Mouse (Mus musculus) liver, adult 2 months (tissue): ENCODE results near the gene 2610507B11Rik. TPM values are rescaled to one million over a fixed set of nuclear protein-coding genes. Genes with fewer than 3 reads are reported as not detected.

Experiments used
- DNase-seq: peaks from one replicate; pipeline ENCODE4 v3.0.0-alpha.2; 2011; ENCODE audit warnings: low read depth, low spot score; ENCODE audit errors: extremely low read depth
- H3K27ac ChIP-seq: fragments of 200-500 bp; replicated peaks from 2 replicates; pipeline ENCODE4 v1.5.1; 2012; ENCODE audit warnings: low read depth, mild to moderate bottlenecking, control low read depth, inconsistent platforms, low read length; ENCODE audit not compliant: insufficient read depth
- H3K27me3 ChIP-seq: fragments of 200-500 bp; 2 replicates; pipeline ENCODE4 v1.6.1; 2012; ENCODE audit warnings: mild to moderate bottlenecking, moderate library complexity, low read length, inconsistent platforms; ENCODE audit not compliant: control insufficient read depth, insufficient read depth
- H3K36me3 ChIP-seq: fragments of 200-500 bp; 2 replicates; pipeline ENCODE4 v1.6.1; 2012; ENCODE audit warnings: low read length, inconsistent platforms; ENCODE audit not compliant: control insufficient read depth, insufficient read depth
- H3K4me1 ChIP-seq: fragments of 200-500 bp; 2 replicates; pipeline ENCODE4 v1.6.1; 2011; ENCODE audit warnings: low read length; ENCODE audit not compliant: control insufficient read depth, insufficient read depth
- H3K4me3 ChIP-seq: fragments of 200-500 bp; 2 replicates; pipeline ENCODE4 v1.5.1; 2011; ENCODE audit warnings: low read depth, mild to moderate bottlenecking, control low read depth, low read length, moderate library complexity; ENCODE audit not compliant: insufficient read depth
- H3K79me2 ChIP-seq: fragments of 200-500 bp; 2 replicates; pipeline ENCODE4 v1.6.1; 2012; ENCODE audit warnings: inconsistent platforms, mild to moderate bottlenecking, low read length, moderate library complexity; ENCODE audit not compliant: control insufficient read depth, insufficient read depth
- H3K9ac ChIP-seq: fragments of 200-500 bp; 2 replicates; pipeline ENCODE4 v1.6.1; 2012; ENCODE audit warnings: low read depth, mild to moderate bottlenecking, control low read depth, inconsistent platforms, low read length
- CTCF ChIP-seq: fragments of 200-500 bp; IDR thresholded peaks from 2 replicates; pipeline ENCODE4 v1.5.1; 2011; ENCODE audit warnings: low read depth, low read length, control low read depth
- POLR2A ChIP-seq: fragments of 200-500 bp; IDR thresholded peaks from 2 replicates; pipeline ENCODE4 v1.6.1; 2011; ENCODE audit warnings: low read length, control low read depth; ENCODE audit not compliant: insufficient read depth; ENCODE audit errors: extremely low read depth
- WGBS: fragments of 180-500 bp; shearing (Covaris S2); methylation state at CpG from one replicate; pipeline ENCODE4 v1.1.7; 2018; 5-methylcytosine and 5-hydroxymethylcytosine counted together
- polyA plus RNA-seq: library from polyadenylated mRNA; depleted of rRNA; stranded (reverse); fragments of >200 nt; gene quantifications from 2 replicates; pipeline ENCODE4 v1.2.3, GENCODE M21; 2012
- total RNA-seq: library from RNA; depleted of rRNA; stranded (reverse); fragments of >200 nt; gene quantifications from 2 replicates; pipeline ENCODE4 v1.2.3, GENCODE M21; 2014

Gene 2610507B11Rik
- total and polyA plus RNA-seq, 2 experiments: 43.6 to 68.6 TPM

DNA sequence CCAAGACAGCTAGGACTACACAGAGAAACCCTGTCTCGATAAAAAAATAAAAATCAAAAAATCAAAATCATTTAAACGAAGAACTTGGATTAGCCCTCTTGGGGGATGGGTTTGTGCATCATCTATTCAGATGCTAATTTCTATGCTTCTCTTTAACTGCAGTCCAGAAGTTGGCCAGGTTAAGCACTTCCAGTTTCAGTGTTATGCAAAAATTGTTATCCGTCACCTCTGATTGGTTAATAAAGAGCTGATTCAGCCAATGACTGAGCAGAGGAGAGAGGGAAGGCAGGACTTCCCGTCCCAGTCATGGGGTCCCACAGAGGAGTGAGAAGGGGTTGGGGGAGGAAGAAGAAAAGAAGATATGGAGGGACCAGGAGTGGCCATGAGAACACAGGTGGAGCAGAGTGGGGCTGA is 13.8 kb upstream of the 2610507B11Rik start:
- H3K4me1 ChIP-seq: peaks cover 14% of the 10 kb centered on the region
- H3K79me2 ChIP-seq: peaks cover 25% of the 10 kb centered on the region; the same call in 1 of the 2 replicates
- TF ChIP-seq POLR2A (no peak), CTCF (no peak)
- H3K4me3 ChIP-seq: no peak overlapping the region
- H3K27me3 ChIP-seq: no peaks in the 10 kb centered on the region
- H3K36me3 ChIP-seq: peaks cover 7% of the 10 kb centered on the region
- no peak for DNase-seq
- no peak overlapping the region for H3K27ac ChIP-seq
- 74% methylated on average over 4 of the region's 4 CpGs for WGBS
- no peak overlapping the region for H3K9ac ChIP-seq

DNA sequence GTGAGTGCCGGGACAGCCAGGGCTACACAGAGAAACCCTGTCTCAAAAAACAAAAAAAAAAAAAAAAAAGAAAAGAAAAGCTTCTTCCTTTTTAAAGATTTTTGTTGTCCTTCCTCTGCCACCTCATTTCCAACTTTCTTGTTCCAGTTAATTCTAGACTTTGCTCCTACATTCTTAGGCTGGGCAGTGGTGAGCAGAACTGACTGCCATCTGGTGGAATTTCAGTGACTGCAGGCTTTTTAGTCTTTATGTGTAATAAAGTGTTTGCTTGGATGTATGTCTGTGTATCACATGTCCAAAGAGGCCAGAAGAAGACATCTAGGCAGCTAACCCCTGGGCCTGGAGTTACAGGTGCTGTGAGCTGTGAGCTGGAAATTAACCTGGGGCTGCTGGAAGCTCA is 4.9 kb upstream of the 2610507B11Rik start:
- no peaks in the 10 kb centered on the region for H3K79me2 ChIP-seq
- H3K36me3 ChIP-seq: peaks cover 14% of the 10 kb centered on the region; the same call in 1 of the 2 replicates
- H3K4me1 ChIP-seq: no peaks in the 10 kb centered on the region
- H3K4me3 ChIP-seq: no peak overlapping the region
- no peak overlapping the region for H3K27ac ChIP-seq
- no peak overlapping the region for H3K9ac ChIP-seq
- peak; percentile 9 for DNase-seq
- H3K27me3 ChIP-seq: no peaks in the 10 kb centered on the region
- 100% methylated on average over 1 of the region's 1 CpGs for WGBS
- TF ChIP-seq POLR2A: no peak
- no peak for TF ChIP-seq CTCF

DNA sequence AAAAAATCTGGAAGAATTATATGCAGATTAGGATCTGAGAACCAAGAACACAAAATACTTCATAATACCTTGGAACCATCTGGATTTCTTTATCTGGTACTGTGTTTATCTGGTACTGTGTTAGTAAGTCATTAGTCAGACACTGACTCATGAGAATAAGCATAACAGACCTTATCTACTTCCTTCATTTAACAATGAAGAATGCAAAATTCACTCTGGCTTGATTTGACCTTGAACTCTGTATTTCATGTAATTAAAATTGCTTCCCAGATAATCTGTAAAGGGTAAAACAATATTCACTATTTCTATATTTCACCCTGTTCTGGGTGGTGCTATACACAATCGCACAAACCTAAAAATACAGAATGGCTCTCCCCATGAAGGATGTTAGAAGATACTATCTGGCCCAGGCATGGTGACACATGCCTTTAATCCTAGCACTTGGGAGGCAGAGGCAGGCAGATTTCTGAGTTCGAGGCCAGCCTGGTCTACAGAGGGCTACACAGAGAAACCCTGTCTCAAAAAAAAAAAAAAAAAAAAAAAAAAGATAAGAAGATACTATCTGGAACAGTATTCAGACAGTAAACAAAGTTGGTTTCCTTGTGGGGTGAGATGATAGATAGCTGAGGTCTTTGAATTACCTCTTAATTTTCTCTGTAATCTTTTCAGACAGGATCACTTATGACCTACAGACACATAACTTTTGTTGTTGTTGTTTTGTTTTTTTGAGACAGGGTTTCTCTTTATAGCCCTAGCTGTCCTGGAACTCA is 878 bp upstream of the 2610507B11Rik start:
- no peak for DNase-seq
- TF ChIP-seq POLR2A (no peak), CTCF (no peak)
- no peaks in the 10 kb centered on the region for H3K4me1 ChIP-seq
- H3K79me2 ChIP-seq: peaks cover 5% of the 10 kb centered on the region; the same call in 1 of the 2 replicates
- peak overlapping the region; percentile 40; the same call in 1 of the 2 replicates for H3K4me3 ChIP-seq
- 89% methylated on average over 2 of the region's 2 CpGs for WGBS
- no peak overlapping the region for H3K27ac ChIP-seq
- no peaks in the 10 kb centered on the region for H3K27me3 ChIP-seq
- H3K36me3 ChIP-seq: peaks cover 20% of the 10 kb centered on the region
- peak overlapping the region; percentile 47; the same call in 1 of the 2 replicates for H3K9ac ChIP-seq

DNA sequence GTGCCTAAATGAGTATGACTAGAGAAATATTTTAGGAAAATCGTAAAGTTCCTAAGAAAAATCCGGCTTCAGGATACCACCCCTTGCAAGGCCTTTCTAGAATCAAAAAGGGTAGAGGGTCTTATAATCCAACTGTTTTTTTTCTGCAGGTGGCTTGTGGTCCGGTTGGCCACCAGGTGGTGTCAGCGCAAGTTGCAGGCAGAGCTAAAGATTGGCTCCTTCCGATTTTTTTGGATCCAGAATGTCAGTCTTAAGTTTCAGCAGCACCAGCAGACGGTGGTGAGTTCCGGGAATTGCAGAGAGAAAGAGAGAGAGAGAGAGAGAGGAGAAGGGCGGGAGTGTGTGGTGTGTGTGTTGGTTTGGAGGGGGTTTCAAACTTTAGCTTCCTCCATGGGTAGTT is 998 bp downstream of the 2610507B11Rik start:
- peak; percentile 43 for DNase-seq
- Histone ChIP-seq H3K27ac (no peak overlapping the region), H3K9ac (no peak overlapping the region), H3K4me3 (peak overlapping the region; percentile 7; the same call in 1 of the 2 replicates), H3K79me2 (peaks cover 7% of the 10 kb centered on the region; the same call in 1 of the 2 replicates), H3K27me3 (no peaks in the 10 kb centered on the region), H3K4me1 (no peaks in the 10 kb centered on the region), H3K36me3 (peaks cover 35% of the 10 kb centered on the region)
- TF ChIP-seq POLR2A: no peak
- peak; percentile 75 for TF ChIP-seq CTCF
- 9% methylated on average over 8 of the region's 8 CpGs for WGBS

DNA sequence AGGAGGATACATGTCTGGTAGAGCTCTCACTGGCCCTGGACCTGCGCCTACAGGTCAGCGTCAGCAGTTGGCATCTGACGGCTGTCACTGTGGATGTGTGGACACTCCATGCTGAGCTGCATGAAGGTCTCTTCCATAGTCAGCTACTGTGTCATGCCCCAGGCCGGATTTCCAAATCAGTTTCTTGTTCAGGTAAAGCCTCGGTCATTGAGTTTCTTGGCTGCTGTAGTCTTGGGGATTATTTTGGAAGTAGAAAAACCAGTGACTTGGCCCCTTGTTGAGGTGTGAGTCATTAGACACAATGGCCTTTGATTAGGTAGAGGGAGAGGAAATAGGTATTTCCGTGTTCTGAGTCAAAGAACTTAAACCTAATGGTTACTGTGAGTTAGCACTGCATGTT is 4.0 kb downstream of the 2610507B11Rik start:
- Histone ChIP-seq H3K36me3 (peaks cover 59% of the 10 kb centered on the region), H3K4me1 (no peaks in the 10 kb centered on the region)

DNA sequence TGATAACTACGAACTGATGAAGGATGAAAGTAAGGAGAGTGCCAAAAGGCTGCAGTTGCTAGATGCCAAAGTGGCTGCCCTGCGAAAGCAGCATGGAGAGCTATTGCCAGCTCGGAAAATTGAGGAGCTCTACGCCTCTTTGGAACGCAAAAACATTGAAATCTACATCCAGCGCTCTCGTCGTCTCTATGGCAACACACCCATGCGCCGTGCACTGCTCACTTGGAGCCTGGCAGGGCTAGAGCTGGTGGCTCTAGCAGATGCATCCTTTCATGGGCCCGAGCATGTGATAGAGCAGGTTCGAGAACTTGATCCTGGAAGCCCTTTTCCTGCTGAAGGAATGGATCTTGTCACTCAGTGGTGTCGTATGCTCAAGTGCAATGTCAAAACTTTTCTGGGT is 10.4 kb downstream of the 2610507B11Rik start:
- 93% methylated on average over 13 of the region's 13 CpGs for WGBS

More for the DNA sequence above, 4.0 kb downstream of the 2610507B11Rik start:
- Histone ChIP-seq H3K27me3 (no peaks in the 10 kb centered on the region), H3K79me2 (peaks cover 7% of the 10 kb centered on the region; the same call in 1 of the 2 replicates), H3K4me3 (no peak overlapping the region), H3K27ac (no peak overlapping the region), H3K9ac (no peak overlapping the region)
- 89% methylated on average over 6 of the region's 6 CpGs for WGBS
- DNase-seq: no peak
- no peak for TF ChIP-seq CTCF
- no peak for TF ChIP-seq POLR2A

More for the DNA sequence above, 10.4 kb downstream of the 2610507B11Rik start:
- Histone ChIP-seq H3K4me3 (no peak overlapping the region), H3K4me1 (no peaks in the 10 kb centered on the region), H3K9ac (no peak overlapping the region), H3K36me3 (peaks cover 81% of the 10 kb centered on the region), H3K27me3 (no peaks in the 10 kb centered on the region), H3K79me2 (no peaks in the 10 kb centered on the region), H3K27ac (no peak overlapping the region)
- TF ChIP-seq CTCF: no peak
- TF ChIP-seq POLR2A: no peak
- DNase-seq: no peak
